Mouse (Mus musculus) liver, adult 2 months (tissue): ENCODE results near the gene Ccdc110.

ENCODE experiments used
- CTCF ChIP-seq: fragments of 200-500 bp; IDR thresholded peaks from 2 replicates; pipeline ENCODE4 v1.5.1; 2011; ENCODE audit warnings: low read depth, low read length, control low read depth
- POLR2A ChIP-seq: fragments of 200-500 bp; IDR thresholded peaks from 2 replicates; pipeline ENCODE4 v1.6.1; 2011; ENCODE audit warnings: low read length, control low read depth; ENCODE audit not compliant: insufficient read depth; ENCODE audit errors: extremely low read depth

GRCm38 (mm10) chr8:45889737-45890136 is 44.7 kb upstream of the Ccdc110 start:
- TF ChIP-seq CTCF (no peak), POLR2A (no peak)
